Mouse (Mus musculus) gastrocnemius, adult 2 months (tissue): ENCODE data around the gene Actl6a. TPM values are rescaled to one million over a fixed set of nuclear protein-coding genes. Genes with fewer than 3 reads are reported as not detected.
A peak's percentile ranks its signal among the peaks of the same experiment; 100 is the strongest.
"Not testable (repeated sequence)": the region's sequence is repeated elsewhere in the genome, so short reads cannot be mapped to it uniquely, and the experiment has no call there.

Experiments used
- DNase-seq: peaks from one replicate; pipeline ENCODE4 v3.0.0; 2022
- H3K27ac ChIP-seq: fragments of 200-600 bp; 2 replicates; pipeline ENCODE4 v1.8.1; 2022; ENCODE audit warnings: mild to moderate bottlenecking
- H3K4me3 ChIP-seq: fragments of 200-600 bp; 2 replicates; pipeline ENCODE4 v1.8.1; 2022; ENCODE audit warnings: mild to moderate bottlenecking, moderate library complexity
- CTCF ChIP-seq: fragments of 200-600 bp; IDR thresholded peaks from 2 replicates; pipeline ENCODE4 v1.8.1; 2022; ENCODE audit warnings: antibody characterized with exemption, mild to moderate bottlenecking, moderate library complexity
- intact Hi-C: fragments of 180-260 bp; cut with DNase I; formaldehyde crosslinking; loops from one replicate; pipeline ENCODE4 v1.15.1; 2025
- long read RNA-seq, 2 experiments: library from polyadenylated mRNA; stranded (forward); transcript quantifications; one replicate each; pipeline ENCODE4 v2.0.0; 2021
- total RNA-seq, 2 experiments: library from RNA; stranded (reverse); gene quantifications; 2 replicates each; pipeline ENCODE4 v1.2.3; 2021

Actl6a gene
- total RNA-seq, result 10 to 100 TPM; 13.1 to 16.0 TPM
- long read RNA-seq, experiment 1, transcript Actl6a-201 (14 exons, 2,010 nt), result major isoform, 30 of 32 reads
- long read RNA-seq, experiment 1, partial matches to known transcripts, result 0 of 32 reads
- long read RNA-seq, experiment 1, other reads (novel, unspliced or antisense), result 2 of 32 reads
- long read RNA-seq, experiment 2, transcript Actl6a-201 (14 exons, 2,010 nt), result major isoform, 25 of 30 reads
- long read RNA-seq, experiment 2, partial matches to known transcripts, result 0 of 30 reads
- long read RNA-seq, experiment 2, other reads (novel, unspliced or antisense), result 5 of 30 reads

- H3K27ac ChIP-seq, H3K4me3 ChIP-seq, DNase-seq, intact Hi-C loops: not testable (repeated sequence)
These were observed at the start of gene Actl6a for GRCm38 (mm10) chr3:32705647-32706348. Gene Actl6a, plus strand, starts transcription at chr3:32706298.

GRCm38 (mm10) chr3:32656398-32656994 is 49.6 kb upstream of the Actl6a start:
- H3K4me3 ChIP-seq, result no peak overlapping the region
- intact Hi-C loops, result no loop called here
- DNase-seq, result no peak
- peak overlapping the region; percentile 48; the same call in 1 of the 2 replicates for H3K27ac ChIP-seq
- no peak for TF ChIP-seq CTCF

- no peak for TF ChIP-seq CTCF
- Histone ChIP-seq H3K4me3 (peak overlapping the region; percentile 57), H3K27ac (peak overlapping the region; percentile 64)
- DNase-seq, result no peak
- intact Hi-C loops, result no loop called here
These were observed 47.7 kb upstream of the Actl6a start for GRCm38 (mm10) chr3:32658401-32658800.

GRCm38 (mm10) chr3:32658821-32659220 is 47.3 kb upstream of the Actl6a start:
- Histone ChIP-seq H3K4me3 (peak overlapping the region; percentile 57), H3K27ac (peak overlapping the region; percentile 64)
- DNase-seq, result peak; percentile 24
- intact Hi-C loops, result no loop called here
- no peak for TF ChIP-seq CTCF

- no peak for TF ChIP-seq CTCF
- intact Hi-C loops, result no loop called here
- no peak for DNase-seq
- Histone ChIP-seq H3K27ac (peak overlapping the region; percentile 10; the same call in 1 of the 2 replicates), H3K4me3 (no peak overlapping the region)
These were observed 46.6 kb upstream of the Actl6a start for GRCm38 (mm10) chr3:32659506-32659905.

GRCm38 (mm10) chr3:32660276-32660675 is 45.8 kb upstream of the Actl6a start:
- no peak for TF ChIP-seq CTCF
- DNase-seq, result no peak
- Histone ChIP-seq H3K27ac (peak overlapping the region; percentile 31; the same call in 1 of the 2 replicates), H3K4me3 (no peak overlapping the region)
- intact Hi-C loops, result loop anchor here (10.0 kb wide), 1 partner anchor 45 kb away; the partner anchor contains the start of gene Gnb4

- TF ChIP-seq CTCF, result no peak
- no peak for DNase-seq
- H3K27ac ChIP-seq, result peak overlapping the region; percentile 31; the same call in 1 of the 2 replicates
- intact Hi-C loops, result loop anchor here (10.0 kb wide), 1 partner anchor 46 kb away; the partner anchor contains the start of gene Gnb4
- H3K4me3 ChIP-seq, result no peak overlapping the region
These were observed 45.1 kb upstream of the Actl6a start for GRCm38 (mm10) chr3:32660831-32661555.

GRCm38 (mm10) chr3:32661556-32661930 is 44.6 kb upstream of the Actl6a start:
- no peak for DNase-seq
- intact Hi-C loops, result loop anchor here (10.0 kb wide), 1 partner anchor 47 kb away; the partner anchor contains the start of gene Gnb4

GRCm38 (mm10) chr3:32668256-32668959 is 37.7 kb upstream of the Actl6a start:
- intact Hi-C loops, result loop anchor here (10.0 kb wide), 1 partner anchor 54 kb away; the partner anchor contains the start of gene Gnb4
- TF ChIP-seq CTCF, result no peak
- Histone ChIP-seq H3K27ac (peak overlapping the region; percentile 86), H3K4me3 (peak overlapping the region; percentile 50)
- no peak for DNase-seq

More at GRCm38 (mm10) chr3:32661556-32661930, 44.6 kb upstream of the Actl6a start:
- no peak overlapping the region for H3K27ac ChIP-seq
- H3K4me3 ChIP-seq, result no peak overlapping the region
- no peak for TF ChIP-seq CTCF

GRCm38 (mm10) chr3:32669211-32669610 is 36.9 kb upstream of the Actl6a start:
- peak overlapping the region; percentile 86 for H3K27ac ChIP-seq
- no peak for TF ChIP-seq CTCF
- peak overlapping the region; percentile 50 for H3K4me3 ChIP-seq
- DNase-seq, result peak; percentile 42
- intact Hi-C loops, result loop anchor here (10.0 kb wide), 1 partner anchor 54 kb away; the partner anchor contains the start of gene Gnb4

- TF ChIP-seq CTCF, result no peak
- Histone ChIP-seq H3K4me3 (no peak overlapping the region), H3K27ac (peak overlapping the region; percentile 86)
- DNase-seq, result no peak
- intact Hi-C loops, result no loop called here
These were observed 35.9 kb upstream of the Actl6a start for GRCm38 (mm10) chr3:32670196-32670595.
